Mouse (Mus musculus): ENCODE data around the gene Atg101.
A peak's percentile ranks its signal among the peaks of the same experiment; 100 is the strongest.

Atg101 gene

GRCm38 (mm10) chr15:101255842-101256462 is 28.1 kb upstream of the Atg101 start:
- no peak for DNase-seq

- no peak for DNase-seq
These were observed 27.4 kb upstream of the Atg101 start for GRCm38 (mm10) chr15:101256463-101257206.

- no peak for DNase-seq
These were observed 25.7 kb upstream of the Atg101 start for GRCm38 (mm10) chr15:101258420-101258819.

GRCm38 (mm10) chr15:101259922-101260321 is 24.1 kb upstream of the Atg101 start:
- DNase-seq = no peak

- DNase-seq = no peak
These were observed 23.7 kb upstream of the Atg101 start for GRCm38 (mm10) chr15:101260387-101260786.

GRCm38 (mm10) chr15:101260874-101261622 is 23.0 kb upstream of the Atg101 start:
- DNase-seq = no peak

- DNase-seq = no peak
These were observed 21.6 kb upstream of the Atg101 start for GRCm38 (mm10) chr15:101262502-101262901.

- DNase-seq = peak; percentile 86
These were observed 17.7 kb upstream of the Atg101 start for GRCm38 (mm10) chr15:101266132-101266963.

GRCm38 (mm10) chr15:101267053-101268032 is 16.7 kb upstream of the Atg101 start:
- DNase-seq = no peak

GRCm38 (mm10) chr15:101270101-101270820 is 13.8 kb upstream of the Atg101 start:
- DNase-seq = no peak

- DNase-seq = no peak
These were observed 13.0 kb upstream of the Atg101 start for GRCm38 (mm10) chr15:101271107-101271506.

- DNase-seq = no peak
These were observed 12.6 kb upstream of the Atg101 start for GRCm38 (mm10) chr15:101271513-101271912.

- no peak for DNase-seq
These were observed 9.7 kb upstream of the Atg101 start for GRCm38 (mm10) chr15:101274380-101274779.

- no peak for DNase-seq
These were observed 6.6 kb upstream of the Atg101 start for GRCm38 (mm10) chr15:101277351-101277899.

- DNase-seq = no peak
These were observed 5.5 kb upstream of the Atg101 start for GRCm38 (mm10) chr15:101278589-101278988.

- no peak for DNase-seq
These were observed 4.6 kb upstream of the Atg101 start for GRCm38 (mm10) chr15:101279430-101279999.

- no peak for DNase-seq
These were observed 1.6 kb upstream of the Atg101 start for GRCm38 (mm10) chr15:101282471-101282870.

- peak; percentile 65 for DNase-seq
These were observed 725 bp upstream of the Atg101 start for GRCm38 (mm10) chr15:101283183-101283910.

GRCm38 (mm10) chr15:101286129-101286770 is 2.2 kb downstream of the Atg101 start:
- no peak for DNase-seq

Measured in cerebellum, adult 11-12 months (tissue).